Mouse (Mus musculus) 3134 (cell line): ENCODE data around the gene Flna.

Source experiments
- DNase-seq: peaks from one replicate; pipeline ENCODE4 v3.0.0-alpha.2; 2011; ENCODE audit warnings: low spot score; ENCODE audit not compliant: insufficient read length; ENCODE audit errors: extremely low read depth

Gene Flna

GRCm38 (mm10) chrX:74249615-74250014, at the start of gene Flna:
Flna (minus strand) TSS chrX:74249820.
- peak; percentile 82 for DNase-seq

- no peak for DNase-seq
Observed at GRCm38 (mm10) chrX:74298348-74298747, 48.7 kb upstream of the Flna start.

- DNase-seq, result peak; percentile 94
Observed at GRCm38 (mm10) chrX:74296538-74297448, 47.2 kb upstream of the Flna start, which contains the start of gene Atp6ap1. Atp6ap1 (plus strand) TSS chrX:74297097.

- no peak for DNase-seq
Observed at GRCm38 (mm10) chrX:74293431-74293830, 43.8 kb upstream of the Flna start.

GRCm38 (mm10) chrX:74283092-74283437, 33.4 kb upstream of the Flna start:
- no peak for DNase-seq

GRCm38 (mm10) chrX:74282395-74283091, 32.9 kb upstream of the Flna start:
- DNase-seq, result peak; percentile 89

GRCm38 (mm10) chrX:74281732-74282394, 32.2 kb upstream of the Flna start, which contains the start of the genes Taz and Dnase1l1:
Taz (plus strand) TSS chrX:74281912.
Dnase1l1 (minus strand) TSS chrX:74282337.
- peak; percentile 87 for DNase-seq

- DNase-seq, result no peak
Observed at GRCm38 (mm10) chrX:74281041-74281731, 31.6 kb upstream of the Flna start.

GRCm38 (mm10) chrX:74277916-74278315, 28.3 kb upstream of the Flna start:
- DNase-seq, result no peak

GRCm38 (mm10) chrX:74273422-74274322, 24.1 kb upstream of the Flna start:
- peak; percentile 38 for DNase-seq

GRCm38 (mm10) chrX:74270902-74271551, 21.4 kb upstream of the Flna start:
- peak; percentile 50 for DNase-seq

GRCm38 (mm10) chrX:74270062-74270901, 20.7 kb upstream of the Flna start, which contains the start of gene Rpl10:
Rpl10 (plus strand) TSS chrX:74270812.
- peak; percentile 86 for DNase-seq

- DNase-seq, result no peak
Observed at GRCm38 (mm10) chrX:74269736-74270061, 20.1 kb upstream of the Flna start.

GRCm38 (mm10) chrX:74257746-74258145, 8.1 kb upstream of the Flna start:
- DNase-seq, result no peak

- no peak for DNase-seq
Observed at GRCm38 (mm10) chrX:74254888-74255565, 5.4 kb upstream of the Flna start.

GRCm38 (mm10) chrX:74254153-74254887, 4.7 kb upstream of the Flna start, which contains the start of gene Emd:
Emd (plus strand) TSS chrX:74254687.
- DNase-seq, result peak; percentile 93

GRCm38 (mm10) chrX:74248651-74249050, 969 bp downstream of the Flna start:
- DNase-seq, result peak; percentile 56
